Mouse (Mus musculus) MEL (cell line): ENCODE data around the gene Hsf5. TPM values are rescaled to one million over a fixed set of nuclear protein-coding genes. Genes with fewer than 3 reads are reported as not detected.

Experiments
- DNase-seq: peaks from one replicate; pipeline ENCODE4 v3.0.0; 2011; ENCODE audit warnings: low read depth, low spot score
- H3K27ac ChIP-seq: 2 replicates; pipeline ENCODE4 v1.5.1; 2012; ENCODE audit warnings: low read depth, mild to moderate bottlenecking, control low read depth, low read length, moderate library complexity; ENCODE audit not compliant: control insufficient read depth
- H3K27me3 ChIP-seq, 2 experiments: fragments of 150-350 bp in 1 of 2; sonication (generic) in 1 of 2; 2 replicates each; pipeline ENCODE4 v1.6.1; 2012; ENCODE audit warnings: low read length in 2 of 2, mild to moderate bottlenecking in 2 of 2, improper control_type of control experiment in 1 of 2, moderate library complexity in 1 of 2; ENCODE audit not compliant: insufficient read depth in 2 of 2, control insufficient read depth in 1 of 2
- H3K36me3 ChIP-seq, 2 experiments: 2 replicates each; pipeline ENCODE4 v1.6.1; 2012 to 2014; ENCODE audit warnings: low read length in 2 of 2, improper control_type of control experiment in 1 of 2, inconsistent platforms in 1 of 2, mild to moderate bottlenecking in 1 of 2; ENCODE audit not compliant: insufficient read depth in 2 of 2, control insufficient read depth in 1 of 2
- H3K4me1 ChIP-seq, 2 experiments: fragments of 150-350 bp in 1 of 2; sonication (generic) in 1 of 2; 2 replicates each; pipeline ENCODE4 v1.6.1; 2012; ENCODE audit warnings: low read length in 2 of 2, improper control_type of control experiment in 1 of 2, mild to moderate bottlenecking in 1 of 2; ENCODE audit not compliant: insufficient read depth in 2 of 2, control insufficient read depth in 1 of 2
- H3K4me3 ChIP-seq, 2 experiments: fragments of 150-350 bp in 1 of 2; sonication (generic) in 1 of 2; 2 replicates each; pipeline ENCODE4 v1.5.1; 2012; ENCODE audit warnings: low read depth in 2 of 2, low read length in 2 of 2, mild to moderate bottlenecking in 2 of 2, moderate library complexity in 2 of 2, control low read depth in 1 of 2, improper control_type of control experiment in 1 of 2; ENCODE audit not compliant: control insufficient read depth in 1 of 2, insufficient read depth in 1 of 2
- H3K79me2 ChIP-seq: 2 replicates; pipeline ENCODE4 v1.6.1; 2012; ENCODE audit warnings: mild to moderate bottlenecking, low read length, moderate library complexity; ENCODE audit not compliant: control insufficient read depth, poor library complexity, insufficient read depth
- H3K9ac ChIP-seq: 2 replicates; pipeline ENCODE4 v1.6.1; 2012; ENCODE audit warnings: low read depth, mild to moderate bottlenecking, control low read depth, low read length, moderate library complexity; ENCODE audit not compliant: control insufficient read depth, poor library complexity, severe bottlenecking
- H3K9me3 ChIP-seq: fragments of 150-350 bp; sonication (generic); replicated peaks from 2 replicates; pipeline ENCODE4 v1.6.1; 2012; ENCODE audit warnings: mild to moderate bottlenecking, low read length, improper control_type of control experiment, moderate library complexity; ENCODE audit not compliant: insufficient read depth
- CHD1 ChIP-seq: IDR thresholded peaks from 2 replicates; pipeline ENCODE4 v1.6.1; 2012; ENCODE audit warnings: low read depth, mild to moderate bottlenecking, inconsistent platforms, low read length, improper control_type of control experiment
- CHD2 ChIP-seq: IDR thresholded peaks from 2 replicates; pipeline ENCODE4 v1.6.1; 2011; ENCODE audit warnings: low read length, improper control_type of control experiment
- EP300 ChIP-seq, 2 experiments: IDR thresholded peaks; 2 replicates each; pipeline ENCODE4 v1.6.1; 2011; ENCODE audit warnings: improper control_type of control experiment in 2 of 2, low read length in 2 of 2, low read depth in 1 of 2, mild to moderate bottlenecking in 1 of 2
- MAZ ChIP-seq: IDR thresholded peaks from 2 replicates; pipeline ENCODE4 v1.6.1; 2012; ENCODE audit warnings: low read depth, mild to moderate bottlenecking, inconsistent platforms, low read length, improper control_type of control experiment
- MEF2A ChIP-seq: IDR thresholded peaks from 2 replicates; pipeline ENCODE4 v1.6.1; 2014; ENCODE audit warnings: low read depth, mild to moderate bottlenecking, inconsistent platforms, low read length, improper control_type of control experiment; ENCODE audit not compliant: poor library complexity, insufficient replicate concordance, severe bottlenecking; ENCODE audit errors: extremely low read depth
- MXI1 ChIP-seq: IDR thresholded peaks from 2 replicates; pipeline ENCODE4 v1.6.1; 2011; ENCODE audit warnings: mild to moderate bottlenecking, low read depth, low read length, improper control_type of control experiment
- NELFE ChIP-seq: IDR thresholded peaks from 2 replicates; pipeline ENCODE4 v1.6.1; 2011; ENCODE audit warnings: low read depth, low read length, improper control_type of control experiment
- POLR2A ChIP-seq, 2 experiments: IDR thresholded peaks; 2 replicates each; pipeline ENCODE4 v1.6.1; 2011 to 2012; ENCODE audit warnings: low read length in 2 of 2, mild to moderate bottlenecking in 2 of 2, control low read depth in 1 of 2, improper control_type of control experiment in 1 of 2, low read depth in 1 of 2, moderate library complexity in 1 of 2; ENCODE audit not compliant: control insufficient read depth in 1 of 2, insufficient read depth in 1 of 2, poor library complexity in 1 of 2
- RAD21 ChIP-seq: IDR thresholded peaks from 2 replicates; pipeline ENCODE4 v1.6.1; 2011; ENCODE audit warnings: mild to moderate bottlenecking, low read depth, low read length, improper control_type of control experiment
- SIN3A ChIP-seq: IDR thresholded peaks from 2 replicates; pipeline ENCODE4 v1.6.1; 2012; ENCODE audit warnings: low read length, improper control_type of control experiment, inconsistent platforms
- SMC3 ChIP-seq: IDR thresholded peaks from 2 replicates; pipeline ENCODE4 v1.6.1; 2011; ENCODE audit warnings: low read depth, low read length, improper control_type of control experiment
- TBP ChIP-seq: IDR thresholded peaks from 2 replicates; pipeline ENCODE4 v1.8.0; 2011; ENCODE audit warnings: low read depth, low read length, improper control_type of control experiment
- UBTF ChIP-seq: IDR thresholded peaks from 2 replicates; pipeline ENCODE4 v1.6.1; 2012; ENCODE audit warnings: low read depth, mild to moderate bottlenecking, inconsistent platforms, low read length, improper control_type of control experiment, moderate library complexity, borderline replicate concordance; ENCODE audit not compliant: insufficient read depth
- polyA plus RNA-seq, 2 experiments: library from polyadenylated mRNA; stranded (reverse) in 1 of 2; unstranded in 1 of 2; fragments of >175 nt in 1 of 2; fragments of >200 nt in 1 of 2; gene quantifications; 2 replicates each; pipeline versions ENCODE4 v1.2.1 to v1.2.4; 2012; ENCODE audit warnings: low replicate concordance in 2 of 2, low read depth in 1 of 2; ENCODE audit not compliant: insufficient read length in 2 of 2, insufficient read depth in 1 of 2, missing spikeins in 1 of 2
- total RNA-seq: library from RNA; depleted of rRNA; stranded (reverse); fragments of 300-350 nt; gene quantifications from 2 replicates; pipeline ENCODE4 v1.2.3, GENCODE M21; 2012

Gene Hsf5
- total and polyA plus RNA-seq, 3 experiments, result 0.03 TPM; not detected in 2

DNA sequence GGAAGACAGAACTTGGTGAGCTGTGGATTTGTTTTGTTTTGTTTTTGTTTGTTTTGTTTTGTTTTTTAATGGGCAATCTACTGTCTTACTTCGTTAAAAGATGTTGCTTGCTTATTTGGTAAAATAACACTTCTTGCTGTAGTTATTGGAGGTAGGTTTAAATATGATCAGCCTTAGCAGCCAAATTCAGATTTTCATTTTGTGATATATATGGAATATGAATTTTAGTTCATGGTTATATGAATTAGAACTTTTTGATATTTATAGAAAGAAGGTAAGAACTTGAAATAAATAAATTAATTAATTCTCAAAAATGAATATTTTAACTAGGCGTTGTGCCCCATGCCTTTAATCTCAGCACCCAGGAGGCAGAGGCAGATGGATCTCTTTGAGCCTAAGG lies 48.7 kb downstream of the Hsf5 start:
- Histone ChIP-seq H3K79me2 (peaks cover 18% of the 10 kb centered on the region), H3K9me3 (no peaks in the 10 kb centered on the region), H3K36me3 (peaks cover 0 to 16% of the 10 kb centered on the region in 2 experiments; a peak in 2 of 4 replicates), H3K27ac (peak overlapping the region; percentile 75), H3K9ac (peak overlapping the region; percentile 64), H3K27me3 (peaks cover 6 to 11% of the 10 kb centered on the region in 2 experiments; a peak in 3 of 4 replicates), H3K4me3 (peak overlapping the region; percentile 53 to 64), H3K4me1 (peaks cover 3 to 7% of the 10 kb centered on the region in 2 experiments; a peak in 3 of 4 replicates)
- no peak; the same call in 1 of the 2 replicates for TF ChIP-seq NELFE
- TF ChIP-seq CHD1, result peak; percentile 92
- DNase-seq, result no peak

DNA sequence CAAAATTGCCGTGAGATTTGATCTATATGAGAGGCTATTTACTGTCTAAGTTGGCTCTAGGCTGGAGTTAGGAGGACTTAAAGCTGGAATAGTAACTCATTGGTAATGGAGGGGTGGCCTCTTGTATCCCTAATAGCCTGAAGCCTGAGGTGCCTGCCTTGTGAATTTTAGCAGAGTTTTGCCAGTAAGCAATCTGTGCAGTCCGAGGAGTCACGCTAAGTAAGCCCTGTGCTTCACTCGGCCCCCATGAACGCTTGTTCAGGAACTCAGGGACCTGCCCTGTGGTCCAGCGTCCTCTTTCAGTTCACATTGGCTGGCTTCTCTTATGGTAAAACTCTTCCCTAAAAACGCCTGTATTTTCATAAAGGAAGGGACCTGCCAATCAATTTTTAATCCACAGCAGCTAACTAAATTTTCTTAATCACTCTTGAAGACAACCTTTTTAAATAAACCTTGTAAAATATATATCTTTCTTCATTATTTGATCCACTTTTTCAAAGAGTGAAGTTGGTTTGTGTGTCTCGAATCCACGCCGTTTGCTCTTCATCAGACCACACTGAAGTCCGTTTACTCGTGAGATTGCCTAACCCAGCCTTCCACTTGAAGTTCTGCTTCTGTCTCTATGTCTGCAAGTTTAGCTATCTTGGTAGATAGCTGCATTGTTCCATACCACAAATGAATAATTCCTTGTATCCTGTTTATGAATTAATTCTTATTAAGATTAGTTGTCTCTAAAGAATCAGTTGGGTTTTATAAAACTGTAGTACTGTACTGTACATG lies 49.5 kb downstream of the Hsf5 start:
- no peaks in the 10 kb centered on the region for H3K9me3 ChIP-seq
- H3K4me3 ChIP-seq, result peak overlapping the region; percentile 53 to 64
- peak; percentile 80 for DNase-seq
- peaks cover 6 to 11% of the 10 kb centered on the region in 2 experiments; a peak in 3 of 4 replicates for H3K27me3 ChIP-seq
- peaks cover 0 to 16% of the 10 kb centered on the region in 2 experiments; a peak in 2 of 4 replicates for H3K36me3 ChIP-seq
- TF ChIP-seq MEF2A, result no peak
- peak; percentile 35; the same call in 1 of the 2 replicates for TF ChIP-seq SIN3A
- TF ChIP-seq TBP, result peak; percentile 50; the same call in 1 of the 2 replicates
- TF ChIP-seq POLR2A (IDR thresholded peaks at IDR 0.05; ENCODE audit: control insufficient read depth in 1 of 2, insufficient read depth in 1 of 2, low read depth in 1 of 2, low read length in 2 of 2, poor library complexity in 1 of 2), result peak in 1 of 2 experiments; percentile 22; a peak in 1 of 4 replicates
- peaks cover 3 to 7% of the 10 kb centered on the region in 2 experiments; a peak in 3 of 4 replicates for H3K4me1 ChIP-seq
- H3K9ac ChIP-seq, result peak overlapping the region; percentile 64
- peaks cover 18% of the 10 kb centered on the region for H3K79me2 ChIP-seq
- H3K27ac ChIP-seq, result peak overlapping the region; percentile 75

DNA sequence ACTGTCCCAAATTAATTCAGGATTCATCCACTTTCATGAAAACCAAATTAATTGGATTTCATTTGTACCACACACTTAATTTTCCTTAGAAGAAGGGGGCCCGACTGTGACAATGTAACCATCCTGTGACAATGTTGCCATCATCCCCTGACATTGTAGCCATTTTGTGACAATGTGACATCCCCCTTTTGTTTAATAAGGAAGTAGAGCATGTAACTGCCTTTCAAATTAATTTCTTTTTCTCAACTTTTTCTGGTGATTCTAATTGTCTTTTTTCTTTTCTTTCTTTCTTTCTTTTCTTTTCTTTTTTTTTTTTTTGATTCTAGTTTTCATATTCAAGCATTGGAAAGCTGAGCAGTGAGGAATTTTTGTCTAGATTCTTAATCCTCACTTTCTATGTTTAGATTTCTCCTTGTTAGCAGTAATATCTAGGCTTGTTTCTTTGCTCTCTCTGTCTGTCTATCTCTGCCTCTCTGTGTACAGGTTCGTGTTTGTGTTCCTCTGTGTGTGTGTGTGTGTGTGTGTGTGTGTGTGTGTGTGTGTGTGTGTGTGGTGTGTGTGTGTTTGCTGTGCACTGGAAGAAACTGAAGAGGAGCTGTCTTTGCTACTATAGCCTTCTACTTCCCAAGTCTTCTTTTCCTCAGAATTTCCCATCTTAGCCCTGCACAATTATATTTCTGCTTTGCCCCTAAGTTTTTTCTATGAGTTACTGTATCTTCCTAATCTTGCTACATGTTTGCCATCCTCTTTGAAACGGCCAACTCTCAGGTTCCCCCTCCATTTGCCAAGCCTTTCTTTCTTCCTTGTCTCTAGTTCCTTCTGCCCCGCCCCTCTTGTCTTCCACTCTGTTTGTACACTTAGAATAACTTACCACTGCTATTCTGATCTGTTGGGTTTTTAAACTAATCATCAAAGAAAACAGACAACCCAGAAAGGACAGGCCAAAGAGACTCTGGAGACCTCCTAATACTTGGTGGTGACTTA lies 50.4 kb downstream of the Hsf5 start:
- H3K4me1 ChIP-seq, result peaks cover 3 to 7% of the 10 kb centered on the region in 2 experiments; a peak in 3 of 4 replicates
- peaks cover 6 to 11% of the 10 kb centered on the region in 2 experiments; a peak in 3 of 4 replicates for H3K27me3 ChIP-seq
- peaks cover 18% of the 10 kb centered on the region for H3K79me2 ChIP-seq
- no peaks in the 10 kb centered on the region for H3K9me3 ChIP-seq
- TF ChIP-seq SIN3A (0 out of 2 replicates have a peak, but pooled peaks have one; percentile 4), SMC3 (no peak), CHD2 (no peak), MAZ (peak; percentile 50; the same call in 1 of the 2 replicates), UBTF (0 out of 2 replicates have a peak, but pooled peaks have one; percentile 60), RAD21 (no peak; the same call in 1 of the 2 replicates), MXI1 (peak; percentile 9; the same call in 1 of the 2 replicates), EP300 (IDR thresholded peaks at IDR 0.05; ENCODE audit: low read depth in 1 of 2, low read length in 2 of 2) (0 out of 4 replicates have a peak, but pooled peaks of 1 of the 2 experiments have one; percentile 4), POLR2A (IDR thresholded peaks at IDR 0.05; ENCODE audit: control insufficient read depth in 1 of 2, insufficient read depth in 1 of 2, low read depth in 1 of 2, low read length in 2 of 2, poor library complexity in 1 of 2) (0 out of 4 replicates have a peak, but pooled peaks of 1 of the 2 experiments have one; percentile 23), CHD1 (0 out of 2 replicates have a peak, but pooled peaks have one; percentile 84)
- TF ChIP-seq, all 39 proteins: peak for 7
- Histone ChIP-seq H3K27ac (peak overlapping the region; percentile 77), H3K9ac (peak overlapping the region; percentile 64), H3K4me3 (peak overlapping the region; percentile 25 to 64), H3K36me3 (peaks cover 0 to 16% of the 10 kb centered on the region in 2 experiments; a peak in 2 of 4 replicates)
- DNase-seq, result peak; percentile 71
